Mouse (Mus musculus): ENCODE measurements around the gene Veph1. TPM values are rescaled to one million over a fixed set of nuclear protein-coding genes. Genes with fewer than 3 reads are reported as not detected.
"Not testable (repeated sequence)": the region's sequence is repeated elsewhere in the genome, so short reads cannot be mapped to it uniquely, and the experiment has no call there.

Gene Veph1
- total and polyA plus RNA-seq, 2 experiments from 2014 or later, result 1.4 to 2.4 TPM

DNA sequence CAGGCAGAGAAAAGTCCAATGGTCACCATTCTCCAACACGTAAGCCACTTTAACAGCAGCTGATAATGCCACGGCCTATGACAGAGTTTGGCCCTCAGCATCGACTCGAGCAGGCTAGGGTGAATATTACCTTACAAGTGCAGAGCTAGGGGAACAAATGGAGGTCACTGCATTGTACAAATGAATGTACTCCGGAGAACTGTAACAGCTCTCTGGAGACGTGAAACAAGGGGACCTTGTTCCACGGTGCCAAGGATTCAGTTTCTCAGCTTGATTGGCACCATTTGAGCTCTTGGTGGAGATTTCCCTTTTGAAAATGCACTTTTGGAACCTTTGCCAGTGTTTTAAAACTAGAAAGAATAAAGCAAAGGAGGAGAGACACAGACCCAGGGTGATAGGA lies 44.8 kb downstream of the Veph1 start:
- Histone ChIP-seq H3K27me3 (ENCODE audit: insufficient read depth, low read length) (no peaks in the 10 kb centered on the region), H3K4me1 (ENCODE audit: insufficient read depth, low read length) (no peaks in the 10 kb centered on the region), H3K9me3 (ENCODE audit: low read length) (no peaks in the 10 kb centered on the region), H3K4me2 (ENCODE audit: low read depth, low read length, poor library complexity, severe bottlenecking) (no peak overlapping the region), H3K27ac (ENCODE audit: low read depth, low read length) (no peak overlapping the region), H3K36me3 (ENCODE audit: insufficient read depth, low read length) (no peaks in the 10 kb centered on the region), H3K9ac (replicated peaks; ENCODE audit: low read length, poor library complexity, severe bottlenecking) (no peak overlapping the region), H3K4me3 (ENCODE audit: low read depth, low read length) (no peak overlapping the region)
- WGBS, result 65% methylated on average over 7 of the region's 7 CpGs
- no peak for TF ChIP-seq CTCF (IDR thresholded peaks at IDR 0.05)
- DNase-seq (ENCODE audit: low spot score) (no peak), ATAC-seq (ENCODE audit: low FRiP score) (no peak)

GRCm38 (mm10) chr3:66240476-66240875 lies 56.2 kb downstream of the Veph1 start:
- Histone ChIP-seq H3K27me3 (ENCODE audit: insufficient read depth, low read length) (no peaks in the 10 kb centered on the region), H3K9ac (replicated peaks; ENCODE audit: low read length, poor library complexity, severe bottlenecking) (no peak overlapping the region), H3K27ac (ENCODE audit: low read depth, low read length) (no peak overlapping the region), H3K36me3 (ENCODE audit: insufficient read depth, low read length) (no peaks in the 10 kb centered on the region), H3K9me3 (ENCODE audit: low read length) (no peaks in the 10 kb centered on the region), H3K4me2 (ENCODE audit: low read depth, low read length, poor library complexity, severe bottlenecking) (no peak overlapping the region), H3K4me1 (ENCODE audit: insufficient read depth, low read length) (no peaks in the 10 kb centered on the region), H3K4me3 (ENCODE audit: low read depth, low read length) (no peak overlapping the region)
- no peak for ATAC-seq (ENCODE audit: low FRiP score)
- DNase-seq (ENCODE audit: low spot score), result no peak
- no peak for TF ChIP-seq CTCF (IDR thresholded peaks at IDR 0.05)

DNA sequence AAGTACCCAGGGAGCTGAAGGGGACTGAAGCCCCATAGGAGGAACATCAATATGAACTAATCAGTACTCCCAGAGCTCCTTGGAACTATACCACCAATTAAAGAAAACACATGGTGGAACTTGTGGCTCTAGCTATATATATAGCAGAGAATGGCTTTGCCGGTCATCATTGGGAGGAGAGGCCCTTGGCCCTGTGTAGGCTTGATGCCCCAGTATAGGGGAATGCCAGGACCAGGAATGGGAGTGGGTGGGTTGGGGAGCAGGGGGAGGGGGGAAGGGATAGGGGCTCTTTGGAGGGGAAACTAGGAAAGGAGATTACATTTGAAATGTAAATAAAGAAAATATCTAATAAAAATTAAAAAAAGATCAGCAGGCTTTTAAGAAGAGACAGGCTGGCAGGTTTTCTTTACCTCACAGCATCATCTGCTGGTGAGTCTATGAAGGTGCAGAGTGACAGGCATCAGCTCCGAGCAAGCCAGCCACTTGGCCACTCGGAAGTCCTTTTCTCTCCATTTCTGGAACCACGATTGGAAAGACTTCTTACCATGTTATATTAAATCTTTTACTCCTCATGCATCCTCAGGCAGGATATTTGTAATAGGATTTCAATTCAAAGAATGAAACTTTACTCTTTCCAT lies 60.3 kb downstream of the Veph1 start:
- not testable (repeated sequence) for H3K4me1 ChIP-seq (ENCODE audit: insufficient read depth, low read length); H3K4me2 ChIP-seq (ENCODE audit: low read depth, low read length, poor library complexity, severe bottlenecking); H3K36me3 ChIP-seq (ENCODE audit: insufficient read depth, low read length); ATAC-seq (ENCODE audit: low FRiP score); H3K27me3 ChIP-seq (ENCODE audit: insufficient read depth, low read length); H3K9me3 ChIP-seq (ENCODE audit: low read length); H3K9ac ChIP-seq (replicated peaks; ENCODE audit: low read length, poor library complexity, severe bottlenecking); H3K27ac ChIP-seq (ENCODE audit: low read depth, low read length); H3K4me3 ChIP-seq (ENCODE audit: low read depth, low read length)
- 45% methylated on average over 4 of the region's 4 CpGs for WGBS
- DNase-seq (ENCODE audit: low spot score), result peak; percentile 74
- peak; percentile 89 for TF ChIP-seq CTCF (IDR thresholded peaks at IDR 0.05)

GRCm38 (mm10) chr3:66224931-66225537 lies 71.6 kb downstream of the Veph1 start:
- no peak overlapping the region for H3K9ac ChIP-seq (replicated peaks; ENCODE audit: low read length, poor library complexity, severe bottlenecking)
- no peaks in the 10 kb centered on the region for H3K9me3 ChIP-seq (ENCODE audit: low read length)
- TF ChIP-seq CTCF (IDR thresholded peaks at IDR 0.05), result no peak
- H3K4me3 ChIP-seq (ENCODE audit: low read depth, low read length), result no peak overlapping the region
- 80% methylated on average over 15 of the region's 15 CpGs for WGBS
- H3K36me3 ChIP-seq (ENCODE audit: insufficient read depth, low read length), result no peaks in the 10 kb centered on the region
- DNase-seq (ENCODE audit: low spot score) (no peak), ATAC-seq (ENCODE audit: low FRiP score) (no peak)
- no peak overlapping the region for H3K4me2 ChIP-seq (ENCODE audit: low read depth, low read length, poor library complexity, severe bottlenecking)
- no peak overlapping the region for H3K27ac ChIP-seq (ENCODE audit: low read depth, low read length)
- H3K27me3 ChIP-seq (ENCODE audit: insufficient read depth, low read length), result peaks cover 11% of the 10 kb centered on the region; the same call in 1 of the 2 replicates
- H3K4me1 ChIP-seq (ENCODE audit: insufficient read depth, low read length), result 0 out of 2 replicates have a peak, but pooled peaks cover 4% of the 10 kb centered on the region

GRCm38 (mm10) chr3:66221243-66221611 lies 75.4 kb downstream of the Veph1 start:
- H3K27ac ChIP-seq (ENCODE audit: low read depth, low read length), result peak overlapping the region; percentile 26; the same call in 1 of the 2 replicates

GRCm38 (mm10) chr3:66220554-66221242 lies 75.9 kb downstream of the Veph1 start:
- Histone ChIP-seq H3K4me1 (ENCODE audit: insufficient read depth, low read length) (0 out of 2 replicates have a peak, but pooled peaks cover 4% of the 10 kb centered on the region), H3K4me2 (ENCODE audit: low read depth, low read length, poor library complexity, severe bottlenecking) (peak overlapping the region; percentile 99), H3K9ac (replicated peaks; ENCODE audit: low read length, poor library complexity, severe bottlenecking) (peak overlapping the region; percentile 66), H3K36me3 (ENCODE audit: insufficient read depth, low read length) (no peaks in the 10 kb centered on the region), H3K4me3 (ENCODE audit: low read depth, low read length) (peak overlapping the region; percentile 61), H3K9me3 (ENCODE audit: low read length) (no peaks in the 10 kb centered on the region), H3K27ac (ENCODE audit: low read depth, low read length) (peak overlapping the region; percentile 26; the same call in 1 of the 2 replicates), H3K27me3 (ENCODE audit: insufficient read depth, low read length) (peaks cover 11% of the 10 kb centered on the region; the same call in 1 of the 2 replicates)
- WGBS, result under 1% methylated on average over 49 of the region's 54 CpGs
- ATAC-seq (ENCODE audit: low FRiP score), result peak; percentile 72
- DNase-seq (ENCODE audit: low spot score), result peak; percentile 46
- no peak for TF ChIP-seq CTCF (IDR thresholded peaks at IDR 0.05)

More at GRCm38 (mm10) chr3:66221243-66221611, 75.4 kb downstream of the Veph1 start:
- no peaks in the 10 kb centered on the region for H3K9me3 ChIP-seq (ENCODE audit: low read length)
- 0 out of 2 replicates have a peak, but pooled peaks cover 4% of the 10 kb centered on the region for H3K4me1 ChIP-seq (ENCODE audit: insufficient read depth, low read length)
- H3K27me3 ChIP-seq (ENCODE audit: insufficient read depth, low read length), result peaks cover 11% of the 10 kb centered on the region; the same call in 1 of the 2 replicates
- ATAC-seq (ENCODE audit: low FRiP score), result peak; percentile 50
- no peak for TF ChIP-seq CTCF (IDR thresholded peaks at IDR 0.05)
- no peak for DNase-seq (ENCODE audit: low spot score)
- H3K4me3 ChIP-seq (ENCODE audit: low read depth, low read length), result peak overlapping the region; percentile 61
- H3K36me3 ChIP-seq (ENCODE audit: insufficient read depth, low read length), result no peaks in the 10 kb centered on the region
- peak overlapping the region; percentile 66 for H3K9ac ChIP-seq (replicated peaks; ENCODE audit: low read length, poor library complexity, severe bottlenecking)
- H3K4me2 ChIP-seq (ENCODE audit: low read depth, low read length, poor library complexity, severe bottlenecking), result peak overlapping the region; percentile 99
- 3% methylated on average over 11 of the region's 11 CpGs for WGBS

Measured in midbrain, postnatal 0 days (tissue).